Mouse (Mus musculus) heart, embryonic 11.5 days (tissue): ENCODE measurements around the gene Rbm20. TPM values are rescaled to one million over a fixed set of nuclear protein-coding genes. Genes with fewer than 3 reads are reported as not detected.

Source experiments
- ATAC-seq: fragments of 200-750 bp; cut with Nextera tagmentation; replicated peaks from 2 replicates; pipeline ENCODE4 v1.8.0; 2017; ENCODE audit warnings: moderate library complexity; ENCODE audit not compliant: insufficient number of reproducible peaks, low FRiP score, low TSS enrichment
- H3K27ac ChIP-seq: fragments of 300-500 bp; sonication (generic); 2 replicates; pipeline ENCODE4 v1.5.1; 2014; ENCODE audit warnings: mild to moderate bottlenecking, low read depth, low read length
- H3K27me3 ChIP-seq: fragments of 300-500 bp; sonication (generic); 2 replicates; pipeline ENCODE4 v1.6.1; 2014; ENCODE audit warnings: mild to moderate bottlenecking, low read length, mixed read lengths; ENCODE audit not compliant: control insufficient read depth, insufficient read depth
- H3K36me3 ChIP-seq: fragments of 300-500 bp; sonication (generic); 2 replicates; pipeline ENCODE4 v1.6.1; 2014; ENCODE audit warnings: mild to moderate bottlenecking, low read length, moderate library complexity, mixed read lengths; ENCODE audit not compliant: control insufficient read depth, insufficient read depth
- H3K4me1 ChIP-seq: fragments of 300-500 bp; sonication (generic); 2 replicates; pipeline ENCODE4 v1.6.1; 2014; ENCODE audit warnings: low read length; ENCODE audit not compliant: control insufficient read depth, insufficient read depth
- H3K4me2 ChIP-seq: fragments of 300-500 bp; sonication (generic); 2 replicates; pipeline ENCODE4 v1.6.1; 2014; ENCODE audit warnings: mild to moderate bottlenecking, moderate library complexity
- H3K4me3 ChIP-seq: fragments of 300-500 bp; sonication (generic); 2 replicates; pipeline ENCODE4 v1.5.1; 2014; ENCODE audit warnings: low read depth, low read length
- H3K9ac ChIP-seq: fragments of 300-500 bp; sonication (generic); 2 replicates; pipeline ENCODE4 v1.6.1; 2014; ENCODE audit warnings: mild to moderate bottlenecking, low read depth, low read length, moderate library complexity
- H3K9me3 ChIP-seq: fragments of 300-500 bp; sonication (generic); replicated peaks from 2 replicates; pipeline ENCODE4 v1.6.1; 2016; ENCODE audit warnings: low read length; ENCODE audit not compliant: control insufficient read depth
- WGBS: fragments of 180-500 bp; shearing (Covaris S2); extraction: QIAGEN DNeasy Blood & Tissue Kit; methylation state at CpG from one replicate; pipeline ENCODE4 v1.1.7; 2014; ENCODE audit not compliant: insufficient replicate concordance; 5-methylcytosine and 5-hydroxymethylcytosine counted together
- polyA plus RNA-seq: library from polyadenylated mRNA; unstranded; fragments of >200 nt; fragmentation: Nextera tagmentation; extraction: Ambion mirVana; gene quantifications from 2 replicates; pipeline ENCODE4 v1.2.1, GENCODE M21; 2014

Gene Rbm20
- polyA plus RNA-seq, 1 experiment from 2014 or later, result 25.0 TPM

- ATAC-seq, result no peak
- no peak overlapping the region for H3K4me2 ChIP-seq
- no peaks in the 10 kb centered on the region for H3K9me3 ChIP-seq
- no peak overlapping the region for H3K9ac ChIP-seq
- 73% methylated on average over 9 of the region's 9 CpGs for whole genome bisulfite sequencing
- H3K36me3 ChIP-seq, result 0 out of 2 replicates have a peak, but pooled peaks cover 4% of the 10 kb centered on the region
- H3K27ac ChIP-seq, result no peak overlapping the region
- no peaks in the 10 kb centered on the region for H3K27me3 ChIP-seq
- H3K4me3 ChIP-seq, result no peak overlapping the region
- 0 out of 2 replicates have a peak, but pooled peaks cover 5% of the 10 kb centered on the region for H3K4me1 ChIP-seq
Measured at GRCm38 (mm10) chr19:53746116-53746515, 69.0 kb downstream of the Rbm20 start.

GRCm38 (mm10) chr19:53748236-53748775, 71.2 kb downstream of the Rbm20 start:
- no peak for ATAC-seq
- Histone ChIP-seq H3K36me3 (0 out of 2 replicates have a peak, but pooled peaks cover 4% of the 10 kb centered on the region), H3K4me3 (no peak overlapping the region), H3K27ac (no peak overlapping the region; the same call in 1 of the 2 replicates), H3K4me2 (no peak overlapping the region), H3K9me3 (no peaks in the 10 kb centered on the region), H3K4me1 (0 out of 2 replicates have a peak, but pooled peaks cover 5% of the 10 kb centered on the region), H3K27me3 (no peaks in the 10 kb centered on the region), H3K9ac (no peak overlapping the region)
- WGBS, result 80% methylated on average over 13 of the region's 13 CpGs

GRCm38 (mm10) chr19:53749326-53749725, 72.2 kb downstream of the Rbm20 start:
- peaks cover 7% of the 10 kb centered on the region; the same call in 1 of the 2 replicates for H3K4me1 ChIP-seq
- H3K9me3 ChIP-seq, result no peaks in the 10 kb centered on the region
- H3K9ac ChIP-seq, result no peak overlapping the region
- no peak overlapping the region for H3K4me3 ChIP-seq
- H3K4me2 ChIP-seq, result no peak overlapping the region
- whole genome bisulfite sequencing, result 95% methylated on average over 8 of the region's 8 CpGs
- no peaks in the 10 kb centered on the region for H3K27me3 ChIP-seq
- 0 out of 2 replicates have a peak, but pooled peaks cover 4% of the 10 kb centered on the region for H3K36me3 ChIP-seq
- H3K27ac ChIP-seq, result no peak overlapping the region
- no peak for ATAC-seq

DNA sequence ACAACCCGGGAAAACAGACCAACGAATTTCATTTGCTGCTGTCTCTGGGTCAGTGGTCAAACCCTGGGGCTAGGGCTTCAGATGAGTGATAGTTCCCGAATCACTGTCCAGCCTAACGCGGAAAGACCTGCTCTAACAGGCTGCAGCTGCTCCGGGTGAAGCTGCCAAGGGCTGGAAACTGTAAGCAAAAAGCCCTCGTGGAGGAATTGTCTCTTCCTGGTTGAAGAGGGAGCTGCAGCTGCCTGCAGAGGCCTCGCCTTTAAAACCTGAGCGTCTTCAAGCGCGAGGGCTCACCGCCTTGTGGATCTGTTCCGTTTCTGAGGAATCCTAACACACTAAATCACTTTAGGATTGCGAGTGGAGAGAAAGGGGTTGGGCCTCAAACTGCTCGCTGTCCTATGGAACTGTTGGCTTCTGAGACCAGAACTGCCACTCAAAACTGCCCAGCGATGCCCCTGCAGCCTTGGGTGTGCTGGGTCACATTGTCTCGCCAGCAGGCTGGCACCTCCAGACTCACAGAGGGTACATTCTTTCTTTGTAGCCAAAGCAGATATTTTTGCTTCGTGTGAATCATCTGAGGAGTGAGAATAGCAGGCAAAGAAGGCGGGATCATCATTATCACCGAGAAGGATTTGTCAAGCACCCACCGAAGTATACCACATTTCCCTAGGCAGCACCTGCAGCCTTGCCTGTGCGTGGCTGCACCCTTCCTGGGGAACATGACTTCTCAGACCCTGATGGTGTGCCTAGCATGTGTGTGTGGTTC, 74.5 kb downstream of the Rbm20 start:
- no peak for ATAC-seq
- Histone ChIP-seq H3K27ac (0 out of 2 replicates have a peak overlapping the region, but pooled peaks have one; percentile 3), H3K9me3 (peaks cover 3% of the 10 kb centered on the region; the same call in 1 of the 2 replicates), H3K4me3 (no peak overlapping the region), H3K36me3 (0 out of 2 replicates have a peak, but pooled peaks cover 4% of the 10 kb centered on the region), H3K4me1 (peaks cover 8% of the 10 kb centered on the region), H3K9ac (no peak overlapping the region), H3K4me2 (no peak overlapping the region), H3K27me3 (no peaks in the 10 kb centered on the region)
- 56% methylated on average over 22 of the region's 22 CpGs for WGBS

DNA sequence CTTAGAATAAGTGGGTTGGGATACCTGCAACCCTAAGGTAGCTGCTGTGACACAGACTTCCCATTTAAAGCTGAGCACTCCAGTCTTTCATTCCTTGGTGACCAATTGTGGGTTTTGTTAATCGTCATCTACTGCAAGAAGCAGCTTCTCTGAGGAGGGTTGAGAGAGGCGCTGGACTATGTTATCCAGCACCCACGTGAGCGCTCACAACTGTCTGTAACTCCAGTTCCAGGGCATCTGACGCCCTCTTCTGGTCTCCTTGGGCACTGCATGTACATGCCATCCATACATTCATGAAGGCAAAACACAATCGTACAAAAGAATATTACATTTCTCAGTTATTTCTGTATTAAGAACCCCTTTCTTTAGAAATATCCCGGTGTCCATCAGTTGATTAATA, 75.9 kb downstream of the Rbm20 start:
- Histone ChIP-seq H3K4me2 (no peak overlapping the region), H3K4me1 (peaks cover 12% of the 10 kb centered on the region), H3K4me3 (no peak overlapping the region), H3K27me3 (no peaks in the 10 kb centered on the region), H3K9ac (no peak overlapping the region), H3K9me3 (peaks cover 4% of the 10 kb centered on the region; the same call in 1 of the 2 replicates), H3K27ac (no peak overlapping the region), H3K36me3 (0 out of 2 replicates have a peak, but pooled peaks cover 4% of the 10 kb centered on the region)
- ATAC-seq, result no peak
- WGBS, result 53% methylated on average over 7 of the region's 7 CpGs

- 0 out of 2 replicates have a peak, but pooled peaks have one; percentile 23 for ATAC-seq
- Histone ChIP-seq H3K9ac (peak overlapping the region; percentile 46; the same call in 1 of the 2 replicates), H3K4me3 (no peak overlapping the region), H3K9me3 (peaks cover 4% of the 10 kb centered on the region; the same call in 1 of the 2 replicates), H3K36me3 (0 out of 2 replicates have a peak, but pooled peaks cover under 1% of the 10 kb centered on the region), H3K27me3 (no peaks in the 10 kb centered on the region), H3K4me2 (no peak overlapping the region; the same call in 1 of the 2 replicates), H3K27ac (peak overlapping the region; percentile 70), H3K4me1 (peaks cover 12% of the 10 kb centered on the region)
- WGBS, result 50% methylated on average over 6 of the region's 7 CpGs
Measured at GRCm38 (mm10) chr19:53754421-53754830, 77.3 kb downstream of the Rbm20 start.

- Histone ChIP-seq H3K9ac (no peak overlapping the region), H3K4me3 (no peak overlapping the region), H3K36me3 (no peaks in the 10 kb centered on the region), H3K4me1 (peaks cover 12% of the 10 kb centered on the region), H3K27ac (no peak overlapping the region), H3K4me2 (no peak overlapping the region), H3K9me3 (peaks cover 4% of the 10 kb centered on the region; the same call in 1 of the 2 replicates), H3K27me3 (no peaks in the 10 kb centered on the region)
- 77% methylated on average over 5 of the region's 5 CpGs for WGBS
- ATAC-seq, result no peak
Measured at GRCm38 (mm10) chr19:53755346-53755745, 78.2 kb downstream of the Rbm20 start.

- ATAC-seq, result no peak
- Histone ChIP-seq H3K4me1 (peaks cover 17% of the 10 kb centered on the region), H3K27me3 (no peaks in the 10 kb centered on the region), H3K9ac (no peak overlapping the region), H3K36me3 (no peaks in the 10 kb centered on the region), H3K9me3 (peaks cover 4% of the 10 kb centered on the region; the same call in 1 of the 2 replicates), H3K4me3 (no peak overlapping the region), H3K4me2 (no peak overlapping the region), H3K27ac (no peak overlapping the region)
- WGBS, result 78% methylated on average over 17 of the region's 17 CpGs
Measured at GRCm38 (mm10) chr19:53757432-53758109, 80.5 kb downstream of the Rbm20 start.
